13 mouse cellular contexts compared by ENCODE assay signal in genomic region chr9:70888556-70888955, GRCm38 (mm10).
A peak's percentile ranks its signal among the peaks of the same experiment; 100 is the strongest.
DNase-seq lines count a peak whose midpoint lies in the region; ATAC-seq and TF ChIP-seq lines count a peak whose summit lies in the region.
"Had no signal": no experiment of that assay in that cellular context is flagged by ENCODE, and none has a peak within 500 bp of the region (broad histone marks: within the 10 kb centered on the region; RNA-seq: fewer than 3 reads in every experiment).

No protein-coding gene starts in this region.

- no peaks in the 10 kb centered on the region for H3K27me3 ChIP-seq in limb, embryonic 14.5 days (ENCODE audit: control insufficient read depth, insufficient read depth, low read length)
- H3K27me3 ChIP-seq in limb, embryonic 10.5 days (ENCODE audit: low read depth, poor library complexity, severe bottlenecking) = no peaks in the 10 kb centered on the region
- no peaks in the 10 kb centered on the region for H3K27me3 ChIP-seq in liver, embryonic 16.5 days (ENCODE audit: control insufficient read depth, insufficient read depth, low read depth, low read length)
- no peaks in the 10 kb centered on the region for H3K27me3 ChIP-seq in forebrain, embryonic 13.5 days
- H3K27me3 ChIP-seq: CH12.LX; hindbrain, embryonic 13.5 days had no signal

- no peak for TF ChIP-seq CTCF in embryonic fibroblast, embryonic 13.5 days (IDR thresholded peaks at IDR 0.05; ENCODE audit: borderline replicate concordance, insufficient read depth, low read length)

- H3K9me3 ChIP-seq in limb, embryonic 14.5 days (ENCODE audit: control insufficient read depth, low read length) = no peaks in the 10 kb centered on the region
- no peaks in the 10 kb centered on the region for H3K9me3 ChIP-seq in limb, embryonic 10.5 days (replicated peaks)
- no peaks in the 10 kb centered on the region for H3K9me3 ChIP-seq in liver, embryonic 16.5 days (replicated peaks; ENCODE audit: control insufficient read depth, low read length)
- no peaks in the 10 kb centered on the region for H3K9me3 ChIP-seq in forebrain, embryonic 13.5 days (replicated peaks)
- H3K9me3 ChIP-seq: hindbrain, embryonic 13.5 days had no signal

- WGBS in limb, embryonic 14.5 days = 77% methylated on average over 2 of the region's 2 CpGs
- WGBS in limb, embryonic 10.5 days = 89% methylated on average over 2 of the region's 2 CpGs
- 82% methylated on average over 2 of the region's 2 CpGs for WGBS in liver, embryonic 16.5 days (ENCODE audit: insufficient replicate concordance)
- WGBS in forebrain, embryonic 13.5 days = 97% methylated on average over 2 of the region's 2 CpGs

- no peaks in the 10 kb centered on the region for H3K36me3 ChIP-seq in limb, embryonic 14.5 days (ENCODE audit: control insufficient read depth, insufficient read depth, low read length)
- H3K36me3 ChIP-seq in limb, embryonic 10.5 days = no peaks in the 10 kb centered on the region
- no peaks in the 10 kb centered on the region for H3K36me3 ChIP-seq in liver, embryonic 16.5 days (ENCODE audit: control insufficient read depth, insufficient read depth)
- H3K36me3 ChIP-seq in forebrain, embryonic 13.5 days (ENCODE audit: poor library complexity, severe bottlenecking) = no peaks in the 10 kb centered on the region
- H3K36me3 ChIP-seq: hindbrain, embryonic 13.5 days had no signal

- DNase-seq in limb, embryonic 14.5 days (ENCODE audit: low spot score) = peak; percentile 28
- no peak for DNase-seq in limb, embryonic 10.5 days (ENCODE audit: low spot score)
- DNase-seq in 416B (ENCODE audit: low read depth) = peak; percentile 34
- DNase-seq in frontal cortex, postnatal 25 days (ENCODE audit: low spot score in 2 of 2) = no peak
- DNase-seq: gastrocnemius, postnatal 14 days; right cerebral cortex, postnatal 4 days; thymus, adult 2 months had no signal

- ATAC-seq in limb, embryonic 14.5 days (ENCODE audit: low FRiP score, low read depth) = peak; percentile 4; the same call in 1 of the 2 replicates
- no peak for ATAC-seq in liver, embryonic 16.5 days (ENCODE audit: low read depth)
- no peak for ATAC-seq in forebrain, embryonic 13.5 days

- H3K4me1 ChIP-seq in limb, embryonic 14.5 days (ENCODE audit: control insufficient read depth, insufficient read depth, low read length) = no peaks in the 10 kb centered on the region
- peaks cover 9% of the 10 kb centered on the region for H3K4me1 ChIP-seq in limb, embryonic 10.5 days
- peaks cover 13% of the 10 kb centered on the region for H3K4me1 ChIP-seq in embryonic fibroblast, embryonic 13.5 days (ENCODE audit: control insufficient read depth, insufficient read depth, low read length)
- H3K4me1 ChIP-seq in liver, embryonic 16.5 days (ENCODE audit: control insufficient read depth, low read depth, low read length) = peaks cover 51% of the 10 kb centered on the region
- no peaks in the 10 kb centered on the region for H3K4me1 ChIP-seq in forebrain, embryonic 13.5 days
- H3K4me1 ChIP-seq: hindbrain, embryonic 13.5 days had no signal

- H3K9ac ChIP-seq in limb, embryonic 14.5 days (ENCODE audit: low read depth, low read length, severe bottlenecking) = no peak overlapping the region
- H3K9ac ChIP-seq in liver, embryonic 16.5 days (ENCODE audit: low read depth, low read length) = no peak overlapping the region
- H3K9ac ChIP-seq in forebrain, embryonic 13.5 days = no peak overlapping the region
- H3K9ac ChIP-seq: hindbrain, embryonic 13.5 days had no signal

- no peak for TF ChIP-seq POLR2A in limb, embryonic 14.5 days (IDR thresholded peaks at IDR 0.05; ENCODE audit: borderline replicate concordance, extremely low read depth, insufficient read depth, insufficient read length)
- no peak for TF ChIP-seq POLR2A in embryonic fibroblast, embryonic 13.5 days (IDR thresholded peaks at IDR 0.05; ENCODE audit: low read depth, low read length)

- H3K27ac ChIP-seq in limb, embryonic 14.5 days (replicated peaks; ENCODE audit: low read depth, low read length) = no peak overlapping the region; the same call in 1 of the 2 replicates
- H3K27ac ChIP-seq in limb, embryonic 10.5 days = no peak overlapping the region
- peak overlapping the region; percentile 55 for H3K27ac ChIP-seq in embryonic fibroblast, embryonic 13.5 days (ENCODE audit: insufficient read depth, low read length)
- H3K27ac ChIP-seq in liver, embryonic 16.5 days (ENCODE audit: low read length) = peak overlapping the region; percentile 57; the same call in 1 of the 2 replicates
- H3K27ac ChIP-seq in forebrain, embryonic 13.5 days = no peak overlapping the region
- H3K27ac ChIP-seq: hindbrain, embryonic 13.5 days; layer of hippocampus, adult 2 months had no signal

- H3K4me2 ChIP-seq in limb, embryonic 14.5 days (replicated peaks; ENCODE audit: low read depth, low read length, severe bottlenecking) = no peak overlapping the region
- H3K4me2 ChIP-seq in liver, embryonic 16.5 days (ENCODE audit: low read depth, low read length) = no peak overlapping the region
- no peak overlapping the region for H3K4me2 ChIP-seq in forebrain, embryonic 13.5 days
- H3K4me2 ChIP-seq: hindbrain, embryonic 13.5 days had no signal

- no peak overlapping the region for H3K4me3 ChIP-seq in limb, embryonic 14.5 days (replicated peaks; ENCODE audit: low read length)
- H3K4me3 ChIP-seq in limb, embryonic 10.5 days = no peak overlapping the region
- H3K4me3 ChIP-seq in embryonic fibroblast, embryonic 13.5 days (ENCODE audit: insufficient read depth, low read length) = no peak overlapping the region
- no peak overlapping the region for H3K4me3 ChIP-seq in liver, embryonic 16.5 days (ENCODE audit: low read depth, low read length)
- no peak overlapping the region for H3K4me3 ChIP-seq in forebrain, embryonic 13.5 days
- H3K4me3 ChIP-seq: hindbrain, embryonic 13.5 days; layer of hippocampus, adult 2 months had no signal

Comparison
In these comparisons a context has a peak if more than half of its experiments do, and no peak if none do; other contexts are left out.
1. DNase-seq: peak in limb, embryonic 14.5 days (single experiment) and 416B (single experiment); none in limb, embryonic 10.5 days (single experiment) and frontal cortex, postnatal 25 days (0 of 2).
2. H3K27ac ChIP-seq: peak in embryonic fibroblast, embryonic 13.5 days (single experiment) and liver, embryonic 16.5 days (single experiment); none in limb, embryonic 14.5 days (single experiment), limb, embryonic 10.5 days (single experiment) and forebrain, embryonic 13.5 days (single experiment).